Mouse (Mus musculus) hindbrain, embryonic 16.5 days (tissue): ENCODE data around the gene Faap20. TPM values are rescaled to one million over a fixed set of nuclear protein-coding genes. Genes with fewer than 3 reads are reported as not detected.

ENCODE experiments used
- ATAC-seq: fragments of 200-750 bp; cut with Nextera tagmentation; 2 replicates; pipeline ENCODE4 v1.8.0; 2017; ENCODE audit warnings: moderate TSS enrichment, moderate library complexity
- H3K27ac ChIP-seq: fragments of 300-500 bp; sonication (generic); 2 replicates; pipeline ENCODE4 v1.5.1; 2014; ENCODE audit warnings: low read depth, mild to moderate bottlenecking, control low read depth, low read length, moderate library complexity
- H3K27me3 ChIP-seq: fragments of 300-500 bp; sonication (generic); replicated peaks from 2 replicates; pipeline ENCODE4 v1.6.1; 2014; ENCODE audit warnings: low read length; ENCODE audit not compliant: control insufficient read depth, insufficient read depth
- H3K36me3 ChIP-seq: fragments of 300-500 bp; sonication (generic); 2 replicates; pipeline ENCODE4 v1.6.1; 2014; ENCODE audit warnings: mild to moderate bottlenecking, low read length, moderate library complexity, mixed read lengths; ENCODE audit not compliant: control insufficient read depth, insufficient read depth
- H3K4me1 ChIP-seq: fragments of 300-500 bp; sonication (generic); 2 replicates; pipeline ENCODE4 v1.6.1; 2014; ENCODE audit warnings: low read depth, low read length; ENCODE audit not compliant: control insufficient read depth, insufficient read depth
- H3K4me2 ChIP-seq: fragments of 300-500 bp; sonication (generic); 2 replicates; pipeline ENCODE4 v1.6.1; 2014; ENCODE audit warnings: mild to moderate bottlenecking, low read length, control low read depth, moderate library complexity
- H3K4me3 ChIP-seq: fragments of 300-500 bp; sonication (generic); 2 replicates; pipeline ENCODE4 v1.5.1; 2014; ENCODE audit warnings: mild to moderate bottlenecking, low read length, control low read depth, moderate library complexity
- H3K9ac ChIP-seq: fragments of 300-500 bp; sonication (generic); 2 replicates; pipeline ENCODE4 v1.6.1; 2014; ENCODE audit warnings: low read depth, mild to moderate bottlenecking, control low read depth, low read length, moderate library complexity
- H3K9me3 ChIP-seq: fragments of 300-500 bp; sonication (generic); 2 replicates; pipeline ENCODE4 v1.6.1; 2014; ENCODE audit warnings: mild to moderate bottlenecking, low read length, moderate library complexity; ENCODE audit not compliant: control insufficient read depth
- WGBS: fragments of 180-500 bp; shearing (Covaris S2); extraction: QIAGEN DNeasy Blood & Tissue Kit; methylation state at CpG from one replicate; pipeline ENCODE4 v1.1.7; 2014; 5-methylcytosine and 5-hydroxymethylcytosine counted together
- polyA plus RNA-seq: library from polyadenylated mRNA; unstranded; fragments of >200 nt; fragmentation: Nextera tagmentation; extraction: Ambion mirVana; gene quantifications from 2 replicates; pipeline ENCODE4 v1.2.1, GENCODE M21; 2015

Gene Faap20
- polyA plus RNA-seq, 1 experiment from 2014 or later = 72.5 TPM

GRCm38 (mm10) chr4:155286090-155286489, 36.5 kb downstream of the Faap20 start:
- no peak for ATAC-seq
- Histone ChIP-seq H3K4me2 (no peak overlapping the region), H3K4me3 (no peak overlapping the region), H3K27ac (no peak overlapping the region), H3K9me3 (no peaks in the 10 kb centered on the region), H3K36me3 (peaks cover 3% of the 10 kb centered on the region), H3K27me3 (no peaks in the 10 kb centered on the region), H3K9ac (no peak overlapping the region), H3K4me1 (peaks cover 8% of the 10 kb centered on the region)
- WGBS = 95% methylated on average over 4 of the region's 4 CpGs

GRCm38 (mm10) chr4:155287713-155288112, 38.1 kb downstream of the Faap20 start:
- no peak for ATAC-seq
- H3K27ac ChIP-seq = no peak overlapping the region
- H3K27me3 ChIP-seq = no peaks in the 10 kb centered on the region
- no peak overlapping the region for H3K9ac ChIP-seq
- H3K36me3 ChIP-seq = peaks cover 3% of the 10 kb centered on the region
- H3K4me1 ChIP-seq = peaks cover 6% of the 10 kb centered on the region
- H3K4me3 ChIP-seq = no peak overlapping the region
- H3K9me3 ChIP-seq = no peaks in the 10 kb centered on the region
- WGBS = 81% methylated on average over 11 of the region's 11 CpGs
- no peak overlapping the region for H3K4me2 ChIP-seq

GRCm38 (mm10) chr4:155288586-155288985, 39.0 kb downstream of the Faap20 start:
- H3K27ac ChIP-seq = no peak overlapping the region
- no peak overlapping the region for H3K4me2 ChIP-seq
- no peak for ATAC-seq
- H3K4me1 ChIP-seq = no peaks in the 10 kb centered on the region; the same call in 1 of the 2 replicates
- no peak overlapping the region for H3K4me3 ChIP-seq
- H3K36me3 ChIP-seq = peaks cover 3% of the 10 kb centered on the region
- no peaks in the 10 kb centered on the region for H3K27me3 ChIP-seq
- 100% methylated on average over 1 of the region's 1 CpGs for WGBS
- no peak overlapping the region for H3K9ac ChIP-seq
- no peaks in the 10 kb centered on the region for H3K9me3 ChIP-seq

- Histone ChIP-seq H3K9me3 (no peaks in the 10 kb centered on the region), H3K4me2 (no peak overlapping the region), H3K4me3 (no peak overlapping the region), H3K9ac (no peak overlapping the region), H3K36me3 (peaks cover 3% of the 10 kb centered on the region), H3K4me1 (no peaks in the 10 kb centered on the region), H3K27me3 (no peaks in the 10 kb centered on the region), H3K27ac (no peak overlapping the region)
- WGBS = 92% methylated on average over 7 of the region's 7 CpGs
- ATAC-seq = no peak
These were observed 40.4 kb downstream of the Faap20 start for GRCm38 (mm10) chr4:155290045-155290444.

GRCm38 (mm10) chr4:155292863-155293262, 43.3 kb downstream of the Faap20 start:
- no peaks in the 10 kb centered on the region for H3K9me3 ChIP-seq
- H3K4me2 ChIP-seq = no peak overlapping the region
- H3K4me1 ChIP-seq = 0 out of 2 replicates have a peak, but pooled peaks cover 2% of the 10 kb centered on the region
- no peak overlapping the region for H3K4me3 ChIP-seq
- H3K27ac ChIP-seq = no peak overlapping the region
- WGBS = 87% methylated on average over 10 of the region's 10 CpGs
- H3K27me3 ChIP-seq = no peaks in the 10 kb centered on the region
- ATAC-seq = no peak
- peaks cover 3% of the 10 kb centered on the region for H3K36me3 ChIP-seq
- no peak overlapping the region for H3K9ac ChIP-seq

GRCm38 (mm10) chr4:155294381-155294780, 44.8 kb downstream of the Faap20 start:
- Histone ChIP-seq H3K36me3 (peaks cover 3% of the 10 kb centered on the region), H3K4me2 (no peak overlapping the region), H3K9me3 (no peaks in the 10 kb centered on the region), H3K27me3 (no peaks in the 10 kb centered on the region), H3K4me1 (0 out of 2 replicates have a peak, but pooled peaks cover 2% of the 10 kb centered on the region), H3K9ac (no peak overlapping the region), H3K27ac (no peak overlapping the region), H3K4me3 (no peak overlapping the region)
- WGBS = 86% methylated on average over 14 of the region's 14 CpGs
- no peak for ATAC-seq

- H3K4me1 ChIP-seq = 0 out of 2 replicates have a peak, but pooled peaks cover 2% of the 10 kb centered on the region
- 86% methylated on average over 10 of the region's 10 CpGs for WGBS
- peaks cover 2% of the 10 kb centered on the region; the same call in 1 of the 2 replicates for H3K36me3 ChIP-seq
- 0 out of 2 replicates have a peak overlapping the region, but pooled peaks have one; percentile 4 for H3K27ac ChIP-seq
- no peak overlapping the region for H3K4me2 ChIP-seq
- H3K27me3 ChIP-seq = no peaks in the 10 kb centered on the region
- H3K4me3 ChIP-seq = no peak overlapping the region
- no peak for ATAC-seq
- H3K9me3 ChIP-seq = no peaks in the 10 kb centered on the region
- no peak overlapping the region for H3K9ac ChIP-seq
These were observed 45.5 kb downstream of the Faap20 start for GRCm38 (mm10) chr4:155295026-155295590.

GRCm38 (mm10) chr4:155295996-155296395, 46.4 kb downstream of the Faap20 start:
- Histone ChIP-seq H3K9me3 (no peaks in the 10 kb centered on the region), H3K36me3 (no peaks in the 10 kb centered on the region), H3K27ac (no peak overlapping the region), H3K27me3 (no peaks in the 10 kb centered on the region), H3K4me3 (no peak overlapping the region), H3K4me2 (no peak overlapping the region), H3K9ac (no peak overlapping the region), H3K4me1 (0 out of 2 replicates have a peak, but pooled peaks cover 2% of the 10 kb centered on the region)
- WGBS = 69% methylated on average over 4 of the region's 4 CpGs
- no peak for ATAC-seq

- Histone ChIP-seq H3K27ac (no peak overlapping the region), H3K4me3 (no peak overlapping the region), H3K4me1 (peaks cover 6% of the 10 kb centered on the region), H3K36me3 (no peaks in the 10 kb centered on the region), H3K9me3 (no peaks in the 10 kb centered on the region), H3K4me2 (no peak overlapping the region), H3K27me3 (no peaks in the 10 kb centered on the region), H3K9ac (no peak overlapping the region)
- no peak for ATAC-seq
- WGBS = 58% methylated on average over 2 of the region's 2 CpGs
These were observed 47.5 kb downstream of the Faap20 start for GRCm38 (mm10) chr4:155297057-155297456.
